Mouse (Mus musculus) Muller cell, postnatal 12 days (primary cell): ENCODE results near the gene Elmo3.
A peak's percentile ranks its signal among the peaks of the same experiment; 100 is the strongest.
"Not testable (repeated sequence)": the region's sequence is repeated elsewhere in the genome, so short reads cannot be mapped to it uniquely, and the experiment has no call there.

Source experiments
- DNase-seq: peaks from one replicate; pipeline ENCODE4 v3.0.0-alpha.2; 2015; ENCODE audit errors: inconsistent ontology term

Elmo3 gene

GRCm38 (mm10) chr8:105276292-105277120 is 28.9 kb upstream of the Elmo3 start:
- DNase-seq, result peak; percentile 65

- peak; percentile 72 for DNase-seq
These were observed 26.5 kb upstream of the Elmo3 start for GRCm38 (mm10) chr8:105278911-105279334.

DNA sequence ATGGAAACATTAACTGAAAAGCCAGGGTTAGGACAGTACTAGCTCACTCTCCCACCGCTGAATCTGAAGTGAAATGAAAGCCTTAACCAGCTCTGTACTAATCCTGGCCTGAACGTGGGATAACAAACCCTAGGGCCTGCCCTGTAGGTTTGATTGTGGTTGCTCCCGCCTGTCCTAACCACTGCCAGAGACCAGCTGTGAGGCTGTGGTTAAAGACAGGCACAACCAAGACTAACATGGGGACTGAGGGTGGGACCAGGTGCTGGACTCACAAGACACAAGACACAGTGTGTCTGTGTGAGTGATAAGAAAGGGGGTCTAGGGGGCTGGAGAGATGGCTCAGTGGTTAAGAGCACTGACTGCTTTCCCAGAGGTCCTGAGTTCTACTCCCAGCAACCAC is 24.8 kb upstream of the Elmo3 start:
- DNase-seq, result no peak

DNA sequence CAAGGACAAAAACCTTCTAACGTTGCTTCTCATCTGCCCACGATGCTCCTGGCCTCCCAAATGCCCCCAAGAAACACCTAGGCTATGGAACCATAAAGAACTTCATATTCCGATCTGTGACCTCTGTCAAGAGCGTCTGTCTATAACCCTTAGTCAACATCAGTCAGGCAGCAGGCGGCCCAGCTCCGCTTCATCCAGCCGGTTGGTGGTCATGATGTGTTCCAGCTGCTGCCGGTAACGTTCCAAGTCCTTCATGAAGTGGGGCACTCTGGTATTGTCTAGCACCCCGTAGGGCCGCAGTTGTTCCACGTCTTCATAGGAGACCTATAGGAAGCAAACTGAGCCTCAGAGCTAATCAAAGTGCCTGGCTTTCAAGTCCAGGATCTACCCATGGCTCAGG is 23.6 kb upstream of the Elmo3 start:
- DNase-seq, result no peak

DNA sequence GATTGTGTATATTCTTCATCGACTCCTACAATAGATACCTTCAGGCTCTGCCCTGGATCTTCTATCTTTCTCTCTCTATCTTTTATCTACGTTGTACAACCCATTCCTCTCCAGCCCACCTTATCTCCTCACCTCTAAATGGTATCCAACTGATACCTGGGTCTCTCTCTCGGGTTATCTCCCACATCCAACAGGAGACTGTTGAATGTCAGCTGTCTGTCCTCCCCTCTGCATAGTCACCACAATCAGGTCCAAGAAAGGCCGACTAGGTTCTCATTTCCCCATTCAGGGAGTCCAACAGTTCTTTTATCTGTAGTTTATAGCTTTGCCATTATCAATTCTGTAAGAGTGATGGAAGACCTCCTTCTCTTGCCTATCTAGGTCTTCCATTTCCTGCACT is 23.2 kb upstream of the Elmo3 start:
- no peak for DNase-seq

GRCm38 (mm10) chr8:105283074-105283473 is 22.3 kb upstream of the Elmo3 start:
- peak; percentile 16 for DNase-seq

DNA sequence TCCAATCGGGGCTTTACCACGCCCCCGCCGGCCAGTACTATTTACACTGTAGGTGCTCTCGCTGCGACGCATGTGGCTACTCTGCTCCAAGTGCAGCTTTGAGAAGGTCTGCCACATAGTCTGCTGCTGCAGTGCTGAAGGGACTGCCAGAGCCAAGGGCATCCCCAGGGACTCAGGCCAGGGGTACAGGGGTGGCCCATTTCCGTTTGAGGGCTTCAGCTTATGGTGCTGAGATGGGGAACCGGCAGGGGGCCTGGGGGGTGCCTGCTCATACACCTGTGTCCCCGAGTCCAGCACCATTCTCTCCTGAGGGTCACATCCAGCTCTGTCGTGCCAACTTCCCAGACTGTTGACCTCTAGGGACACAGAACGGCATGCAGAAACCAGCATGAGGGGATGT is 19.9 kb upstream of the Elmo3 start:
- no peak for DNase-seq

- DNase-seq, result no peak
These were observed 18.5 kb upstream of the Elmo3 start for GRCm38 (mm10) chr8:105286907-105287306.

DNA sequence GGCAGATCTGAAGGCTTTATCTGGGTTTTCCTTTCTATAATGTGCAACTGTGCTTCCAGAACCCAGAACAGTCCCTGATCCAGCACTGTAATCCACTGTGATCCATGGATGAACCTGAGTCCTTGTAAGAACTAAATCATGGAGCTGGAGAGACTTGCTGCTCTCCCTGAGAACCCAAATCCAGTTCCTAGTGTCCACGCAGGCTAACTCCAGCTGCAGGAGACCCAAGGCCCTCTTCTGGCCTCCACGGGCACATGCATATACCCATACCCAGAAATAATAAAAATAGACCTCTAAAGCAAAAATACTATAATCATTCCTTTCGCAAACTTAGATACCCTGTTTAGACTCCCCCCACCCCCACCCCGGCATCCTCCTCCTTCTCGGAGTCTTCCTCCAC is 17.2 kb upstream of the Elmo3 start:
- DNase-seq, result no peak

DNA sequence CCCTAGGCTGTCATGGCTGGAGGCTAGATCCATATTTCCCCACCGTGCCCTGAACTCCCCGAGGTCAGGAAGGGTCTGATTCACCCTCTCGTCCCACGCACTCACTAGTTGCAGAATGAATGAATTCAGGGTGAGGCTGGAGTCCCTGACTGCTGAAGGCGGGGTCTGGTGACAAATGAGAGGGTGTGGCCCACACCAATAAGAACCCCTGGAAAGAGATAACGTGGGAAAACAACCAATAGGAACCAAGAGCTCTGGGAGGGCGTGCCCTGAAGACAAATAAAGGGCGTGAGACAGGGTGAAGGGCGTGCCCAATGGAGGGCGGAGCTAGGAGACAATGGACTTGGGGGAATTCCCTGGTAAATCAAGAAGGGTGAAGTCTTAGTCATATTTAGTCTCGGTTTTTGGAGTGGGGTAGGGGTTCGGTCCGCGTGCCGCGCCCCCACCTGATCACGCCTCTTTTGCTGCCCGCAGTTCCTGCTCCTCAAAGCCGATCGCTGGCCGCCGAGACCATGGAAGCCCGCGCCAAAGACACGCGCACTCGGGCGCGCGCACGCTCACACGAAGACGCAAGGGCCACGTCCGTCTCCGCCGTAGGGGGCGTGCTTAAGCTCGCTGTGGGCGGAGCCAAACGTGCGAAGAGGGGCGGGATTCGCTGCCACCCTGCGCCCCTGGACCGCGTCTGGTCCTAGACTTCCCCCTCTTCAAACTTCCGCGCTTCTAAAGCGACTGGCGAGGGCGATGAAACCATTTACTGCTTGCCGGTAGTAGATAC is 16.3 kb upstream of the Elmo3 start:
- peak; percentile 97 for DNase-seq

DNA sequence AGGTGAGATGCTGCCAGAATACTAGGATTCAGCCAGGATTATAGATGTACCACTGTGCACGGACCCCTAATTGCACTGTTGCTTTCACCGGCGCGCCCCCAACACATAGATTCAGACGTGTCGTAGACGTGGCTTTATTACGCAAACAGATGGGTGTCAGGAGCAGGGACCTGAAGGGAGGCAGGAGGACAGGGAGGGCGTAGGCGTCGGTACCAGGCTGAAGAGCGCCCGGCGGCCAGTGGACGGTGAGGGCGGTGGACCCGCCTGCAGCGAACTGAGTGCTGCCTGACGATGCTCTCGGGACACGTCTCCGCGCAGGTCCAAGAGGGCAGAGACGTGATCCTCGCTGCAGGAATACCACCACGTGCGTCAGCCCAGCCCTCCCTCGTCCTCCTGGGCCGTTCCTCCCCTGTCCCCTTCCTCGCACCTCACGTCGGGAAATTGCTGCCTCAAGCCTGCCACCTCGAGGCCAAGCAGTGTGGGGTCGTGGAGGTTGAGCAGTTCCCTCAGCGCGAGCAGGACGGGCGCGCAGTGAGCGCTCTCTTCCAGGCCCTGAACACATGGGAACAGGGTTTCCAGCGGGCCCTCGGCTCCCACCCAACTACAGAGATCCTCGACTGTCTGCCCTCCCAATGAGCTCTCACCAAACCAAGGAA is 15.5 kb upstream of the Elmo3 start, which contains the start of gene 4931428F04Rik:
Gene 4931428F04Rik (minus strand): TSS at position 60 of the 656 bp plus-strand sequence.
- peak; percentile 42 for DNase-seq

GRCm38 (mm10) chr8:105290554-105291314 is 14.7 kb upstream of the Elmo3 start:
- peak; percentile 80 for DNase-seq

- not testable (repeated sequence) for DNase-seq
These were observed 14.0 kb upstream of the Elmo3 start for GRCm38 (mm10) chr8:105291364-105291763.

- DNase-seq, result not testable (repeated sequence)
These were observed 13.6 kb upstream of the Elmo3 start for GRCm38 (mm10) chr8:105291802-105292201.

GRCm38 (mm10) chr8:105292471-105292870 is 12.9 kb upstream of the Elmo3 start:
- peak; percentile 59 for DNase-seq

- DNase-seq, result no peak
These were observed 12.0 kb upstream of the Elmo3 start for GRCm38 (mm10) chr8:105293405-105293804.

DNA sequence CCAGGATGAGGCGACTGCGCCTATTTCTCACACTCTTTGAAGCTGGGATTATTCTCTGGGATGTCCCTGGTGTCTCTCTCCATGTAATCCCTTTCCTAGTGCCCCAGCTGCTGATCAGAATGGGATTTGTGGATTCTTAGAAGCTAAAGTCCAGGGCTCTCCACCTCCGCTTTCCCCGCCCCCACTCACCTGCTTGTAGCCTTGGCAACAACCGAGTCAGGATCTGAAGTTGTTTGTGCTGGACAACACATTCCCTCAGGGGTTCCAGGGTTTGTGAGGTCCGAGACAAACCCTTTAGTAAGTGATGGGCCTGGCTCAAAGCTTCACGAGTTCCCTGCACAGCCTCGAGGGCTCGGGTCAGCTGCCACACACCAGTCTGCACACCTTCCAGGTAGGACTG is 10.6 kb upstream of the Elmo3 start:
- no peak for DNase-seq

DNA sequence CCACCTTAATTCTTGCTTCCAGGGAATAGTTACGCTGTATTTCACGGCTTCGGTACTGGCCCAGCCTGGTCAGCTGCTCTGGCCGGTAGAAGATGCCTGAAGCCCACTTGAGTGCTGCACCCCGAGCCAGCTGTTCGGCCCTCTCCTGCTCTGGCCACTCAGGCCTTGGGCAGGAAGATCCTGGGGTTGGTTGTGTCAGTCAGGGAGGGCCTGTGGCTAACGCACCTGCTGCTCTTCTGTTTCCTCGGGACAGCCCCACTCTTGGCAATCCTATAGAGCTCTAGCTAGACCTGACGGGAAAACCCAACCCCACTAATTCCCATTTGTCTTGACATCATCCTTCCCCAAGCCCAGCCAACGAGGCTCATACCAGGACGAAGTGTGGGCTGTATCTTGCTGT is 10.1 kb upstream of the Elmo3 start:
- DNase-seq, result no peak

DNA sequence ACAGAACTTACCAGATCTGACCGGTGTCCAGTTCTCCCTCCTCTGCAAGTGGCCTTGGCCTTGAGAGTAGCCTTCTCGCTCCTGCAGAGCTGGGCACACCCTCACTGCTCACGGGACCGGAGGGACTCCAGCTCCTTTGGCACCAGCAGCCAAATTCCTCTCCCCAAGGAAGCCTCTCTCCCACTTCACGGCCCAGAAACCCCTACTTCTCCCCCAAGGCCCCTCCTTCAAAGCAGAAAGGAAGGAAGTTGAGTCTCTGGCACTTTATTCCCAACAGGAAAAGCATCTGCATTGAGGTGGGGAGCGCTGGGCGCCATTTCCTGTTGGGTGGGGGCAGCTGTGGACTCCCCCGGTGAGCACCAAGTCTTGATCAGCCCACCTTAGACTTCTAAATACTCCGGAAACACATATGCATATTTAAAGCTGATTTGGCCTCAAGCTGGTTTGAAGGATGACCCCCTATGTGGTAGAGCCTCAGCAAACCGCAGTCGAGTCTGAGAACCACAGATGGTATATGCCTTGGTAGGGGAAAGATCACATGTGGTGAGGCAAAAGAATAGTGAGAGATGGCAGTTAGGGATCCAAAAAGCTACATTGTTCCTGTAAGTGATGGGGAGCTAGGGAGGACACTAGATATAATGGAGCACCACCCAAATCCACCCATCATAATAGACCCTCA is 9.4 kb upstream of the Elmo3 start, which contains the start of gene Exoc3l:
Gene Exoc3l (minus strand): TSS at position 207 of the 679 bp plus-strand sequence.
- no peak for DNase-seq

DNA sequence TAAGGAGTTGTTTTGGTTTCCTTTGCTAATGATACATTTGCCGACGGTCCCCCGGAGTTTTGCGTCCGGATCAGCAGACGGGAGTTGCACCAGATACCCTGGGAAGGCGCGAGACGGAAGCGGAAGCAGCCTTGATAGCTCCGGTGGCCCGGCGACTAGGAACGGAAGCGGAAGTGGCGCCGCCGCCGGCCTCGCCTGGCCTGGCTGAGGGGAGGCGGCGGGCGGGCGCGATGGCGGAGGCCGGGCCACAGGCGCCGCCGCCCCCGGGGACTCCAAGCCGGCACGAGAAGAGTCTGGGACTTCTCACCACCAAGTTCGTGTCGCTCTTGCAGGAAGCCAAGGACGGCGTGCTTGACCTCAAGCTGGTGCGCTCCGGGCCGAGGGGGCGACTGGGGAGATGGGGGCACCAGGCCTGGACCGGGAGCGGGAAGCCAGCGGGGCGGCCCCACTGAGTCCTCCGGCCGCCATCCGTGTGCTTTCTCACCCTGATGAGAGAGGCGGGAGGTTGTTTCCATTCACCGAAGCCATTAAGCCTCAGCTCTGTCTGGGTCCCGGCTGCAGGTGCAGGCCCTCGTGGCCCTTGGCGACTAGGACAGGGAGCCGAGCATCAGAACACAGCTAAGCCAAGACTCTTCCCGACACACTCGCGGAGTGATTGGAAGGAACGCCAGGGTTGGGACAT is 7.7 kb upstream of the Elmo3 start, which contains the start of gene E2f4:
Gene E2f4 (plus strand): TSS at position 153 of the 682 bp plus-strand sequence.
- DNase-seq, result peak; percentile 90
